Mouse (Mus musculus) midbrain, embryonic 13.5 days (tissue): ENCODE data around the gene Ehd4. TPM values are rescaled to one million over a fixed set of nuclear protein-coding genes. Genes with fewer than 3 reads are reported as not detected.

Experiments
- ATAC-seq: fragments of 200-750 bp; cut with Nextera tagmentation; 2 replicates; pipeline ENCODE4 v1.8.0; 2017; ENCODE audit warnings: mild to moderate bottlenecking, moderate TSS enrichment, moderate library complexity
- H3K27ac ChIP-seq: fragments of 300-500 bp; sonication (generic); 2 replicates; pipeline ENCODE4 v1.5.1; 2015; ENCODE audit warnings: inconsistent platforms, mild to moderate bottlenecking, moderate library complexity
- H3K27me3 ChIP-seq: fragments of 300-500 bp; sonication (generic); 2 replicates; pipeline ENCODE4 v1.6.1; 2015; ENCODE audit warnings: mild to moderate bottlenecking, inconsistent platforms
- H3K36me3 ChIP-seq: fragments of 300-500 bp; sonication (generic); 2 replicates; pipeline ENCODE4 v1.6.1; 2015; ENCODE audit warnings: mild to moderate bottlenecking, inconsistent platforms
- H3K4me1 ChIP-seq: fragments of 300-500 bp; sonication (generic); replicated peaks from 2 replicates; pipeline ENCODE4 v1.6.1; 2015; ENCODE audit warnings: inconsistent platforms
- H3K4me2 ChIP-seq: fragments of 300-500 bp; sonication (generic); replicated peaks from 2 replicates; pipeline ENCODE4 v1.6.1; 2015; ENCODE audit warnings: moderate library complexity, mild to moderate bottlenecking, inconsistent platforms
- H3K4me3 ChIP-seq: fragments of 300-500 bp; sonication (generic); replicated peaks from 2 replicates; pipeline ENCODE4 v1.5.1; 2015; ENCODE audit warnings: mild to moderate bottlenecking, inconsistent platforms
- H3K9ac ChIP-seq: fragments of 300-500 bp; sonication (generic); replicated peaks from 2 replicates; pipeline ENCODE4 v1.6.1; 2015; ENCODE audit warnings: mild to moderate bottlenecking, inconsistent platforms
- H3K9me3 ChIP-seq: fragments of 300-500 bp; sonication (generic); 2 replicates; pipeline ENCODE4 v1.6.1; 2016; ENCODE audit warnings: mild to moderate bottlenecking, inconsistent platforms
- WGBS: fragments of 180-500 bp; shearing (Covaris S2); methylation state at CpG from one replicate; pipeline ENCODE4 v1.1.7; 2015; 5-methylcytosine and 5-hydroxymethylcytosine counted together
- polyA plus RNA-seq: library from polyadenylated mRNA; unstranded; fragments of >200 nt; fragmentation: Nextera tagmentation; extraction: Ambion mirVana; gene quantifications from 2 replicates; pipeline ENCODE4 v1.2.1, GENCODE M21; 2015

Gene Ehd4
- polyA plus RNA-seq, 1 experiment from 2014 or later: 14.1 TPM

GRCm38 (mm10) chr2:120102450-120102849 is 52.0 kb downstream of the Ehd4 start:
- Histone ChIP-seq H3K4me2 (no peak overlapping the region), H3K27ac (no peak overlapping the region), H3K4me3 (no peak overlapping the region), H3K36me3 (no peaks in the 10 kb centered on the region), H3K27me3 (no peaks in the 10 kb centered on the region), H3K9ac (no peak overlapping the region), H3K9me3 (no peaks in the 10 kb centered on the region), H3K4me1 (no peaks in the 10 kb centered on the region)
- 61% methylated on average over 2 of the region's 2 CpGs for WGBS
- no peak for ATAC-seq

- Histone ChIP-seq H3K27me3 (no peaks in the 10 kb centered on the region), H3K9ac (no peak overlapping the region), H3K4me2 (no peak overlapping the region), H3K4me1 (no peaks in the 10 kb centered on the region), H3K36me3 (no peaks in the 10 kb centered on the region), H3K4me3 (no peak overlapping the region), H3K9me3 (no peaks in the 10 kb centered on the region), H3K27ac (no peak overlapping the region)
- no peak for ATAC-seq
- WGBS: 94% methylated on average over 11 of the region's 11 CpGs
These were observed 52.4 kb downstream of the Ehd4 start for GRCm38 (mm10) chr2:120101961-120102360.

GRCm38 (mm10) chr2:120099886-120100285 is 54.5 kb downstream of the Ehd4 start:
- Histone ChIP-seq H3K9me3 (no peaks in the 10 kb centered on the region), H3K4me1 (no peaks in the 10 kb centered on the region), H3K4me2 (no peak overlapping the region), H3K9ac (no peak overlapping the region), H3K4me3 (no peak overlapping the region), H3K27me3 (no peaks in the 10 kb centered on the region), H3K36me3 (no peaks in the 10 kb centered on the region), H3K27ac (no peak overlapping the region)
- ATAC-seq: no peak
- WGBS: 87% methylated on average over 3 of the region's 3 CpGs

GRCm38 (mm10) chr2:120099263-120099662 is 55.1 kb downstream of the Ehd4 start:
- Histone ChIP-seq H3K27me3 (no peaks in the 10 kb centered on the region), H3K27ac (no peak overlapping the region), H3K4me1 (no peaks in the 10 kb centered on the region), H3K36me3 (no peaks in the 10 kb centered on the region), H3K9ac (no peak overlapping the region), H3K4me2 (no peak overlapping the region), H3K4me3 (no peak overlapping the region), H3K9me3 (no peaks in the 10 kb centered on the region)
- WGBS: 90% methylated on average over 4 of the region's 4 CpGs
- no peak for ATAC-seq

GRCm38 (mm10) chr2:120098781-120099202 is 55.6 kb downstream of the Ehd4 start:
- H3K4me2 ChIP-seq: no peak overlapping the region
- no peak overlapping the region for H3K9ac ChIP-seq
- no peaks in the 10 kb centered on the region for H3K27me3 ChIP-seq
- H3K9me3 ChIP-seq: no peaks in the 10 kb centered on the region
- H3K36me3 ChIP-seq: no peaks in the 10 kb centered on the region
- no peak for ATAC-seq
- no peak overlapping the region for H3K27ac ChIP-seq
- 84% methylated on average over 8 of the region's 8 CpGs for WGBS
- no peaks in the 10 kb centered on the region for H3K4me1 ChIP-seq
- H3K4me3 ChIP-seq: no peak overlapping the region

GRCm38 (mm10) chr2:120097868-120098267 is 56.5 kb downstream of the Ehd4 start:
- no peak overlapping the region for H3K27ac ChIP-seq
- no peak overlapping the region for H3K9ac ChIP-seq
- H3K27me3 ChIP-seq: no peaks in the 10 kb centered on the region
- H3K9me3 ChIP-seq: no peaks in the 10 kb centered on the region
- no peak overlapping the region for H3K4me2 ChIP-seq
- 89% methylated on average over 8 of the region's 8 CpGs for WGBS
- no peaks in the 10 kb centered on the region for H3K36me3 ChIP-seq
- H3K4me3 ChIP-seq: no peak overlapping the region
- H3K4me1 ChIP-seq: no peaks in the 10 kb centered on the region
- ATAC-seq: no peak

GRCm38 (mm10) chr2:120096711-120097110 is 57.7 kb downstream of the Ehd4 start:
- Histone ChIP-seq H3K9ac (no peak overlapping the region), H3K4me2 (no peak overlapping the region), H3K27me3 (no peaks in the 10 kb centered on the region), H3K27ac (no peak overlapping the region), H3K9me3 (no peaks in the 10 kb centered on the region), H3K4me1 (no peaks in the 10 kb centered on the region), H3K36me3 (no peaks in the 10 kb centered on the region), H3K4me3 (no peak overlapping the region)
- 97% methylated on average over 6 of the region's 6 CpGs for WGBS
- ATAC-seq: no peak

GRCm38 (mm10) chr2:120096191-120096590 is 58.2 kb downstream of the Ehd4 start:
- Histone ChIP-seq H3K27ac (no peak overlapping the region), H3K9me3 (no peaks in the 10 kb centered on the region), H3K27me3 (no peaks in the 10 kb centered on the region), H3K4me3 (no peak overlapping the region), H3K9ac (no peak overlapping the region), H3K4me2 (no peak overlapping the region), H3K4me1 (no peaks in the 10 kb centered on the region), H3K36me3 (no peaks in the 10 kb centered on the region)
- 85% methylated on average over 8 of the region's 8 CpGs for WGBS
- no peak for ATAC-seq

- Histone ChIP-seq H3K4me2 (no peak overlapping the region), H3K4me3 (no peak overlapping the region), H3K27ac (no peak overlapping the region), H3K27me3 (no peaks in the 10 kb centered on the region), H3K9me3 (no peaks in the 10 kb centered on the region), H3K9ac (no peak overlapping the region), H3K36me3 (no peaks in the 10 kb centered on the region), H3K4me1 (no peaks in the 10 kb centered on the region)
- WGBS: 95% methylated on average over 4 of the region's 4 CpGs
- no peak for ATAC-seq
These were observed 59.2 kb downstream of the Ehd4 start for GRCm38 (mm10) chr2:120095171-120095570.

- 75% methylated on average over 5 of the region's 5 CpGs for whole genome bisulfite sequencing
- no peak overlapping the region for H3K9ac ChIP-seq
- ATAC-seq: 0 out of 2 replicates have a peak, but pooled peaks have one; percentile 34
- H3K27me3 ChIP-seq: no peaks in the 10 kb centered on the region
- H3K27ac ChIP-seq: no peak overlapping the region
- H3K36me3 ChIP-seq: no peaks in the 10 kb centered on the region
- no peaks in the 10 kb centered on the region for H3K4me1 ChIP-seq
- no peaks in the 10 kb centered on the region for H3K9me3 ChIP-seq
- no peak overlapping the region for H3K4me3 ChIP-seq
- no peak overlapping the region for H3K4me2 ChIP-seq
These were observed 60.6 kb downstream of the Ehd4 start for GRCm38 (mm10) chr2:120093671-120094430.

GRCm38 (mm10) chr2:120090979-120091378 is 63.4 kb downstream of the Ehd4 start:
- H3K27ac ChIP-seq: no peak overlapping the region
- no peaks in the 10 kb centered on the region for H3K27me3 ChIP-seq
- H3K4me1 ChIP-seq: no peaks in the 10 kb centered on the region
- H3K9me3 ChIP-seq: no peaks in the 10 kb centered on the region
- H3K9ac ChIP-seq: no peak overlapping the region
- WGBS: 96% methylated on average over 17 of the region's 17 CpGs
- no peak overlapping the region for H3K4me2 ChIP-seq
- no peaks in the 10 kb centered on the region for H3K36me3 ChIP-seq
- no peak for ATAC-seq
- H3K4me3 ChIP-seq: no peak overlapping the region

- Histone ChIP-seq H3K9ac (no peak overlapping the region), H3K27me3 (no peaks in the 10 kb centered on the region), H3K4me1 (no peaks in the 10 kb centered on the region), H3K9me3 (no peaks in the 10 kb centered on the region), H3K4me2 (no peak overlapping the region), H3K36me3 (no peaks in the 10 kb centered on the region), H3K27ac (no peak overlapping the region), H3K4me3 (no peak overlapping the region)
- WGBS: 91% methylated on average over 2 of the region's 2 CpGs
- no peak for ATAC-seq
These were observed 66.5 kb downstream of the Ehd4 start for GRCm38 (mm10) chr2:120087897-120088296.

- Histone ChIP-seq H3K27ac (no peak overlapping the region), H3K4me3 (no peak overlapping the region), H3K4me2 (no peak overlapping the region), H3K27me3 (no peaks in the 10 kb centered on the region), H3K4me1 (no peaks in the 10 kb centered on the region), H3K9me3 (no peaks in the 10 kb centered on the region), H3K36me3 (no peaks in the 10 kb centered on the region), H3K9ac (no peak overlapping the region)
- ATAC-seq: no peak
- whole genome bisulfite sequencing: 87% methylated on average over 3 of the region's 3 CpGs
These were observed 67.0 kb downstream of the Ehd4 start for GRCm38 (mm10) chr2:120087391-120087790.
